Comparison of ENCODE assay signal across 8 mouse cellular contexts in the genomic region with DNA sequence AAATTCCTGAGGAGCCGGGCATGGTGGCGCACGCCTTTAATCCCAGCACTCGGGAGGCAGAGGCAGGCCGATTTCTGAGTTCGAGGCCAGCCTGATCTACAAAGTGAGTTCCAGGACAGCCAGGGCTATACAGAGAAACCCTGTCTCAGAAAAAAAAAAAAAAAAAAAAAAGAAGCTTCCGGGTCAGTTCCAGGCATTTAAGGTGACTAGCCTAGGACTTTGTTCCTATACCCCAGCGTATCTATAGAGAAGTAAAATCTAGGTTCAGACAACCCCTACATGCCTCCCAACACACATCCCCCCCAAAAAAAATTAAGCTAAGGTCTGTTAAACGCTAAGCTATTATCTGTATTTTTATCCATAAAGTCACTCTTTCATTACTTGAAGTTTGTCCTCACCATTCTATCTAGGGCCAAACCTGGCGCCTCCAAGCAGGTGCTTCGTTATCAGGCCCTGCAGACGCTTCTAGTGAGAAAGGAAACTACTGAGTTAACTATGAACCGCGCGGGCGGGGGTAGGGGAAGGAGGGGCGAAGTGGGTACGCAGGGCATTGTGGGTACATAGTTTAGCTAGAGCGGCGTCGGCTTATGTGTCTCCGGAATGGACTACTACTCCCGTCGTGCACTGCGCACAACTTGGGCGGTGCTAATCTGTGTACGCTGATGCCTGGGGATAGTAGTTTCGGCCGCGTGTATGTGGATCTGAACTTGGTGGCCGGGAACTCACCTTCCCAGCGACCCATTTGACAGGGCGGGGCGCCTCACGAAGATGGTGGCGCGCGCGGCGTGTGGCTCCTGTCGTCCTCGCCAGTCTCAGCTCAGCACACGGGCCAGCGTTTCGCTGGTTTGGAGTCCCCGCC. TPM values are rescaled to one million over a fixed set of nuclear protein-coding genes. Genes with fewer than 3 reads are reported as not detected.
A peak's percentile ranks its signal among the peaks of the same experiment; 100 is the strongest.
DNase-seq lines count a peak whose midpoint lies in the region; ATAC-seq and TF ChIP-seq lines count a peak whose summit lies in the region.

A gene (plus strand): TSS at position 669 of the 859 bp plus-strand sequence.

- peaks cover 30% of the 10 kb centered on the region for H3K36me3 ChIP-seq in ES-Bruce4 (ENCODE audit: control insufficient read depth, insufficient read depth, low read length, poor library complexity, severe bottlenecking)
- peaks cover 41% of the 10 kb centered on the region for H3K36me3 ChIP-seq in forebrain, embryonic 13.5 days (ENCODE audit: poor library complexity, severe bottlenecking)
- peaks cover 38% of the 10 kb centered on the region for H3K36me3 ChIP-seq in liver, postnatal 0 days (replicated peaks; ENCODE audit: insufficient read depth, low read length)
- H3K36me3 ChIP-seq in neural tube, embryonic 14.5 days (ENCODE audit: control insufficient read depth, insufficient read depth, low read length), result peaks cover 30% of the 10 kb centered on the region

- TF ChIP-seq POLR2A in ES-Bruce4 (IDR thresholded peaks at IDR 0.05; ENCODE audit: insufficient read depth, low read length), result no peak

- peak within 1 kb of the TSS; percentile 90 for H3K4me3 ChIP-seq in ES-Bruce4 (ENCODE audit: low read depth, low read length)
- H3K4me3 ChIP-seq in forebrain, embryonic 13.5 days, result peak within 1 kb of the TSS; percentile 77
- peak within 1 kb of the TSS; percentile 65 for H3K4me3 ChIP-seq in liver, postnatal 0 days (ENCODE audit: low read depth, low read length)
- H3K4me3 ChIP-seq in neural tube, embryonic 14.5 days (ENCODE audit: low read depth, low read length), result peak within 1 kb of the TSS; percentile 68

- peak within 1 kb of the TSS; percentile 68 for H3K9ac ChIP-seq in ES-Bruce4 (ENCODE audit: low read depth, poor library complexity, severe bottlenecking)
- H3K9ac ChIP-seq in forebrain, embryonic 13.5 days, result peak within 1 kb of the TSS; percentile 74
- peak within 1 kb of the TSS; percentile 75 for H3K9ac ChIP-seq in liver, postnatal 0 days (replicated peaks)
- peak within 1 kb of the TSS; percentile 44; the same call in 1 of the 2 replicates for H3K9ac ChIP-seq in neural tube, embryonic 14.5 days (replicated peaks; ENCODE audit: low read depth, low read length)

- TF ChIP-seq EP300 in ES-Bruce4 (IDR thresholded peaks at IDR 0.05; ENCODE audit: insufficient read depth, low read depth, low read length), result 0 out of 2 replicates have a peak, but pooled peaks have one; percentile 16
- peak; percentile 99 for TF ChIP-seq EP300 in liver, postnatal 0 days (IDR thresholded peaks at IDR 0.05; ENCODE audit: low read depth)

- H3K4me1 ChIP-seq in ES-Bruce4 (ENCODE audit: control insufficient read depth, insufficient read depth, low read length), result peaks cover 2% of the 10 kb centered on the region
- peaks cover 15% of the 10 kb centered on the region for H3K4me1 ChIP-seq in forebrain, embryonic 13.5 days
- H3K4me1 ChIP-seq in liver, postnatal 0 days (ENCODE audit: insufficient read depth), result peaks cover 26% of the 10 kb centered on the region
- H3K4me1 ChIP-seq in neural tube, embryonic 14.5 days (ENCODE audit: control insufficient read depth, insufficient read depth, low read length), result peaks cover 6% of the 10 kb centered on the region

- H3K27ac ChIP-seq in ES-Bruce4 (ENCODE audit: insufficient read depth, low read length), result no peak within 1 kb of the TSS
- H3K27ac ChIP-seq in forebrain, embryonic 13.5 days, result no peak within 1 kb of the TSS
- peak within 1 kb of the TSS; percentile 94 for H3K27ac ChIP-seq in liver, postnatal 0 days (ENCODE audit: low read depth)
- no peak within 1 kb of the TSS for H3K27ac ChIP-seq in neural tube, embryonic 14.5 days (ENCODE audit: low read depth, low read length)

- WGBS in forebrain, embryonic 13.5 days, result 14% methylated on average over 46 of the region's 46 CpGs
- 8% methylated on average over 46 of the region's 46 CpGs for WGBS in large intestine, adult 2 months
- 9% methylated on average over 44 of the region's 46 CpGs for WGBS in liver, postnatal 0 days (ENCODE audit: insufficient replicate concordance)
- WGBS in neural tube, embryonic 14.5 days, result 14% methylated on average over 46 of the region's 46 CpGs

- peaks cover 13% of the 10 kb centered on the region for H3K9me3 ChIP-seq in ES-Bruce4 (replicated peaks; ENCODE audit: control insufficient read depth, insufficient read depth, low read length, poor library complexity, severe bottlenecking)
- H3K9me3 ChIP-seq in forebrain, embryonic 13.5 days (replicated peaks), result no peaks in the 10 kb centered on the region
- no peaks in the 10 kb centered on the region for H3K9me3 ChIP-seq in liver, postnatal 0 days (ENCODE audit: low read length)
- no peaks in the 10 kb centered on the region for H3K9me3 ChIP-seq in neural tube, embryonic 14.5 days (ENCODE audit: control insufficient read depth, low read length)

- H3K4me2 ChIP-seq in forebrain, embryonic 13.5 days, result peak within 1 kb of the TSS; percentile 85
- H3K4me2 ChIP-seq in liver, postnatal 0 days (ENCODE audit: low read depth, low read length), result peak within 1 kb of the TSS; percentile 80
- peak within 1 kb of the TSS; percentile 59 for H3K4me2 ChIP-seq in neural tube, embryonic 14.5 days (ENCODE audit: low read depth, low read length)

- ATAC-seq in cerebellum, adult (ENCODE audit: insufficient number of reproducible peaks, low FRiP score, low TSS enrichment), result peak; percentile 92
- ATAC-seq in forebrain, embryonic 13.5 days, result peak; percentile 98
- ATAC-seq in liver, postnatal 0 days, result peak; percentile 93
- ATAC-seq in neural tube, embryonic 14.5 days (ENCODE audit: low read depth), result peak; percentile 97

- intact Hi-C loops in heart, postnatal 10 days (cut with DNase I), result no loop called here

- peak; percentile 98 to 99 for DNase-seq in heart, postnatal 10 days
- DNase-seq in large intestine, adult 2 months (ENCODE audit: low read depth, low spot score), result peak; percentile 98
- DNase-seq in liver, postnatal 0 days, result peak; percentile 98
- DNase-seq in testis, postnatal 10 days (ENCODE audit: low spot score), result peak; percentile 95

- H3K27me3 ChIP-seq in ES-Bruce4 (ENCODE audit: control insufficient read depth, insufficient read depth, low read length, poor library complexity, severe bottlenecking), result no peaks in the 10 kb centered on the region
- H3K27me3 ChIP-seq in forebrain, embryonic 13.5 days, result no peaks in the 10 kb centered on the region
- H3K27me3 ChIP-seq in liver, postnatal 0 days (ENCODE audit: insufficient read depth, low read length), result no peaks in the 10 kb centered on the region
- no peaks in the 10 kb centered on the region for H3K27me3 ChIP-seq in neural tube, embryonic 14.5 days (ENCODE audit: control insufficient read depth, insufficient read depth, low read length)

- TF ChIP-seq CTCF in ES-Bruce4 (IDR thresholded peaks at IDR 0.05; ENCODE audit: low read depth, low read length), result no peak
- no peak for TF ChIP-seq CTCF in liver, postnatal 0 days (IDR thresholded peaks at IDR 0.05; ENCODE audit: low read depth)

RNA-seq across cellular contexts. Expression of the gene that starts here (rescaled TPM):
- polyA plus RNA-seq in ES-Bruce4 (2011; ENCODE audit: insufficient read depth, insufficient read length, low read depth, missing spikeins), result 43.8 and 45.3 TPM in 2 replicates
- polyA plus RNA-seq in forebrain, embryonic 13.5 days (2015; fragmentation: Nextera tagmentation; extraction: Ambion mirVana), result 15.4 and 20.8 TPM in 2 replicates
- total RNA-seq in heart, postnatal 10 days (2021), result 10 to 100 TPM; 36.9 to 40.7 TPM
- polyA plus RNA-seq in large intestine, adult 2 months (2012; rRNA removed), result 60.1 and 74.4 TPM in 2 replicates
- polyA plus RNA-seq in liver, postnatal 0 days (2015; fragmentation: Nextera tagmentation; extraction: Ambion mirVana), result 63.6 and 68.0 TPM in 2 replicates
- polyA plus RNA-seq in neural tube, embryonic 14.5 days (2014; fragmentation: Nextera tagmentation; extraction: Ambion mirVana), result 15.0 and 17.8 TPM in 2 replicates
